Mouse (Mus musculus): ENCODE measurements around the gene Tmem256.

Gene Tmem256

GRCm38 (mm10) chr11:69816520-69816919, 21.8 kb upstream of the Tmem256 start:
- DNase-seq = no peak

GRCm38 (mm10) chr11:69818365-69818764, 19.9 kb upstream of the Tmem256 start, which contains the start of gene Spem2:
Gene Spem2 (minus strand): TSS chr11:69818465.
- no peak for DNase-seq

- DNase-seq = no peak
Observed at GRCm38 (mm10) chr11:69818871-69819270, 19.4 kb upstream of the Tmem256 start.

- no peak for DNase-seq
Observed at GRCm38 (mm10) chr11:69822080-69822479, 16.2 kb upstream of the Tmem256 start, which contains the start of gene Spem1. Gene Spem1 (minus strand): TSS chr11:69822180.

- DNase-seq = no peak
Observed at GRCm38 (mm10) chr11:69823456-69823855, 14.9 kb upstream of the Tmem256 start.

GRCm38 (mm10) chr11:69828832-69829231, 9.5 kb upstream of the Tmem256 start:
- no peak for DNase-seq

GRCm38 (mm10) chr11:69833554-69833953, 4.8 kb upstream of the Tmem256 start:
- no peak for DNase-seq

- DNase-seq = peak; percentile 60 to 73
Observed at GRCm38 (mm10) chr11:69834001-69834549, 4.2 kb upstream of the Tmem256 start.

GRCm38 (mm10) chr11:69835326-69835965, 2.9 kb upstream of the Tmem256 start:
- no peak for DNase-seq

GRCm38 (mm10) chr11:69835966-69836335, 2.4 kb upstream of the Tmem256 start:
- no peak for DNase-seq

- peak; percentile 26 to 54 for DNase-seq
Observed at GRCm38 (mm10) chr11:69836703-69837576, 1.4 kb upstream of the Tmem256 start.

- DNase-seq = no peak
Observed at GRCm38 (mm10) chr11:69837604-69837951, 736 bp upstream of the Tmem256 start, which contains the start of gene Nlgn2. Gene Nlgn2 (minus strand): TSS chr11:69837784.

GRCm38 (mm10) chr11:69838714-69839104, 395 bp downstream of the Tmem256 start:
- DNase-seq = no peak

GRCm38 (mm10) chr11:69846198-69846680, 7.9 kb downstream of the Tmem256 start, which contains the start of gene Plscr3:
Gene Plscr3 (plus strand): TSS chr11:69846376.
- DNase-seq = peak; percentile 94 to 96

GRCm38 (mm10) chr11:69846738-69847688, 8.7 kb downstream of the Tmem256 start:
- DNase-seq = peak in 1 of 2 experiments; percentile 47

- DNase-seq = no peak
Observed at GRCm38 (mm10) chr11:69848021-69848420, 9.7 kb downstream of the Tmem256 start.

- DNase-seq = no peak
Observed at GRCm38 (mm10) chr11:69849128-69849527, 10.8 kb downstream of the Tmem256 start.

- no peak for DNase-seq
Observed at GRCm38 (mm10) chr11:69849884-69850283, 11.6 kb downstream of the Tmem256 start.

GRCm38 (mm10) chr11:69850754-69851153, 12.4 kb downstream of the Tmem256 start:
- DNase-seq = peak; percentile 37 to 61

- peak in 1 of 2 experiments; percentile 36 for DNase-seq
Observed at GRCm38 (mm10) chr11:69853994-69854393, 15.7 kb downstream of the Tmem256 start.

- DNase-seq = no peak
Observed at GRCm38 (mm10) chr11:69854680-69855079, 16.4 kb downstream of the Tmem256 start.

GRCm38 (mm10) chr11:69855347-69855746, 17.0 kb downstream of the Tmem256 start:
- DNase-seq = peak; percentile 66 to 71

Data from thymus, postnatal 36 days (tissue).